Mouse (Mus musculus): Measurements from ENCODE around the gene Adh4.
"Not testable (repeated sequence)": the region's sequence is repeated elsewhere in the genome, so short reads cannot be mapped to it uniquely, and the experiment has no call there.

The Adh4 gene

GRCm38 (mm10) chr3:138443465-138443771, 28.2 kb downstream of the Adh4 start:
- DNase-seq (ENCODE audit: low spot score in 2 of 2): no peak

DNA sequence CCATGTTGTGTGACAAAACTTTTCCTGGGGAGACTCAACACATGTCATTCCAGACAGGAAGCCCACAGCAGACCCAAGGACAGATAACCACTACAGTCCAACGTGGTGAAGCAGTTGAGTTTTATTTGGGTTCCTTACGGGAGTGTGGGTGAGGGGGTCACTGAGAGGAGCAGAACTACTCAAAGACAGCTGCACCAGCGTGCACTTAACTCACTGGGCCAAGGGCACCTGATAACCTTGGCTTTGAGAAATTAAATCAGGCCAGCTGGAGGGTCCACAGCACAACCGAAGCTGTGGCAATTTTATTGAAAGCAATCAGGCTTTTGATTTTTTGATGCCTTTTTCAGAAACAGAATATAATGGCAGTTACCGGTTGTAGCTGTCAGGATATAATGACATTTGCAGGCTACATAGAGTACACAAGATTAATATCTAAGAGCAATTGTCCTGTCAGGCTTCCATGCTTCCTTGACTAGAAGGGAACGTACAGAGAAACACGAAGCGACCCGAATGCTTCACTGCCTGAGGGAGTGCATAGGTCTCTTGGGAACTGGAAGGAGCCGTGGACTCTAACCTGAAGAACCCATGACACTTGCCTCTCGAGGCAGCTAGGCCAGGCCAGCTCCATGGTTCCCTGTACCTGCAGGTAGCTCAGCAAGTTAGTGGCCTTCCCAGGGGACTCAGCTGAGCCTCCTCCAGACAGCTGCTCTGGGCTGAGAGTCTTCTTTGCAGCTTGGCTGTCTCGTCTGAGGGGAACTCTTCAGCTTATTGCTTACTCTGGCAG, 33.0 kb downstream of the Adh4 start:
- no peak for DNase-seq (ENCODE audit: low spot score in 2 of 2)

- DNase-seq (ENCODE audit: low spot score in 2 of 2): no peak
Observed at GRCm38 (mm10) chr3:138452169-138452568, 36.9 kb downstream of the Adh4 start.

GRCm38 (mm10) chr3:138454234-138454633, 39.0 kb downstream of the Adh4 start:
- no peak for DNase-seq (ENCODE audit: low spot score in 2 of 2)

- DNase-seq (ENCODE audit: low spot score in 2 of 2): no peak
Observed at GRCm38 (mm10) chr3:138454711-138455435, 39.6 kb downstream of the Adh4 start.

DNA sequence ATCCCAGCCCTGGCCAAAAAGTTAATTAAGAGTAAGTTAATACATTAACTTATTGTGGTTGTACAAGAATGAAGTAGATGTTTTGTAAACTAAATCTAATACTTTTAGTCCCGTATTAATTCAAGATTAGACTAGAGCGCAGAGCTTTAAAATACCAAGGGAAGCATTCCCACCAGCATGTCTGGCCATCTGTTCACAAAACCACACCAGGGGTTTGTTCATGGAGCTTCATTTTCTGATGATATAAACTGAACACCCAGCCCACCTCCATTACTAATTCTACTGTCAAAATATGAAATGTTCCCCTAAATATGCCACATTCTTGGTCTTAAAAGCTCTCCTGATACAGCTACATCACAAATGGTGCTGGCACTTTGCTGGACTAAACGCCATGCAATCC, 43.2 kb downstream of the Adh4 start:
- DNase-seq (ENCODE audit: low spot score in 2 of 2): no peak

DNA sequence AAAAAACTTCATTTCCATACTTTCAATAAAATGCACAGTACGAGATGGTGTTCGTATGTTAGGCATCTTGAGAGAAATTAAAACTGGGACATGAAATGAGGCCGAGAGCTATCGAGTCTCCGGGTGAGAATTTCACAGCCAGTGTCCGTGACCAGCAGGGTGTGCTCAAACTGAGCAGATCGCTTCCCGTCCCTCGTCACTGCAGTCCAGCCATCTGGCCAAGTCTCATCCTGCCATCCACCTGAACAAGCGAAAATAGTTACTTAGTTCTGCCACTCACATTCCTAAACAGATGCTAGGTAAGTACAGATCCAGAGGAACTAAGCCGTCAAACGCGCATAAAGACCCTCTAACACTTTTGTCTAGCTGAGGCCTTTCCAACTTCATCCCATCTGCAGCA, 45.0 kb downstream of the Adh4 start:
- DNase-seq (ENCODE audit: low spot score in 2 of 2): no peak

- DNase-seq (ENCODE audit: low spot score in 2 of 2): no peak
Observed at GRCm38 (mm10) chr3:138461832-138462231, 46.6 kb downstream of the Adh4 start.

- DNase-seq (ENCODE audit: low spot score in 2 of 2): no peak
Observed at GRCm38 (mm10) chr3:138463137-138463536, 47.9 kb downstream of the Adh4 start.

DNA sequence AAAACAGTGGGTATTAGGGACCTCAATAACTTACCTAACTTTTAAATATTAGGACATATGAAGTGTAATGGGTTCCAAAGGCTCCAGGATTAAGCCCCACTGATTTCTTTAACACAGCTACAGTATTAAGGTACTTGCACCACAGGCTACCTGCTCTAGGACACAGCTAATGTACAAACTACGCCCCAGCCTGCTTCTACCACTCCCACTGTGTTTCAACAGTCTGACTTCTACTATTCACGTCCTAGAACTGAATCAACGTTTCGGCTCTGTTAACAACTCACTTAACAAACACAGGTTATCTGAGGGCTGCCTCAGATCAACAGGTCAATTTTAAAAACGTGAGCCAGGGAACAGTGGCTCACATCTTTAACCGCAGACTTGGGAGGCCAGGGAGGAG, 48.5 kb downstream of the Adh4 start:
- DNase-seq (ENCODE audit: low spot score in 2 of 2): no peak

GRCm38 (mm10) chr3:138464573-138465147, 49.4 kb downstream of the Adh4 start:
- DNase-seq (ENCODE audit: low spot score in 2 of 2): no peak

GRCm38 (mm10) chr3:138466656-138467055, 51.4 kb downstream of the Adh4 start:
- DNase-seq (ENCODE audit: low spot score in 2 of 2): not testable (repeated sequence)

DNA sequence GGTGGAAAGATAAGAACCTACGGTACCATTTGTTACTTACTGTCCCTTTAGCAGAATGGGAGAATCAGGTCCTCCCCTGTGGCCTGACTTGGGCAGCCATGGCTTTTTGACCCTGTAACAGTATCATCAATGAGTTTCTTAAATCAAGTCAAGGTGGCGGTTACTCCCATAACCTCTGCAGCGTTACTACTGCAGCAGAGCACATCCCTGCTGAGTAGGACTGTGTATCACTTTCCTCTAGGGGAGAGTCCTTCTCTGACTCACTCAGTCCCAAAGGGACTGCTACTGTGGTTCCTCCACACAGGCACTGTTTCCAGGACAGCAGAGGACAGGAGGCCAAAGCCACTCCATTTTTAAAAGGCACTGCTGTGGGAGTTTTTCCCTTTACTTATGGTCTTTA, 55.8 kb downstream of the Adh4 start:
- DNase-seq (ENCODE audit: low spot score in 2 of 2): no peak

DNA sequence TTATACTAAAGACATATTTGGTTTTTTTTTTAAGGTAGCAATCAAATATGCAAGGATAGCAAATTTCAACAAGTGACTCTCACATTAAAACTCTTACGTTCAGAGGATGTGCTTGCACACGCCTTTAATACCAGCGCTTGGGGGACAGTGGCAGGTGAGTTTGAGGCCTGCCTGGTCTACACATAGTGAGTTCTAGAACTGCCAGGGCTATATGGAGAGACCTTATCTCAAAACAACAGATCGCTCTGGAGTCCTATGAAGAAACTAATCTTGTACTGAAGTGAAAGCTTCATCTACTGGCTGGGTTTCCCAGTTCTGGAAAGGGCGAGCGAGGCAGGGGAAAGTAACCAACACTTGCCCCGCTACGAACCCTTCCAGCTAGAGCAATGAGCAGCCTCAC, 64.2 kb downstream of the Adh4 start:
- no peak for DNase-seq (ENCODE audit: low spot score in 2 of 2)

All from frontal cortex, postnatal 10 days (tissue).